Mouse (Mus musculus): ENCODE results near the gene Ighmbp2. TPM values are rescaled to one million over a fixed set of nuclear protein-coding genes. Genes with fewer than 3 reads are reported as not detected.

Gene Ighmbp2
- 14.7 TPM for total RNA-seq (2023)

DNA sequence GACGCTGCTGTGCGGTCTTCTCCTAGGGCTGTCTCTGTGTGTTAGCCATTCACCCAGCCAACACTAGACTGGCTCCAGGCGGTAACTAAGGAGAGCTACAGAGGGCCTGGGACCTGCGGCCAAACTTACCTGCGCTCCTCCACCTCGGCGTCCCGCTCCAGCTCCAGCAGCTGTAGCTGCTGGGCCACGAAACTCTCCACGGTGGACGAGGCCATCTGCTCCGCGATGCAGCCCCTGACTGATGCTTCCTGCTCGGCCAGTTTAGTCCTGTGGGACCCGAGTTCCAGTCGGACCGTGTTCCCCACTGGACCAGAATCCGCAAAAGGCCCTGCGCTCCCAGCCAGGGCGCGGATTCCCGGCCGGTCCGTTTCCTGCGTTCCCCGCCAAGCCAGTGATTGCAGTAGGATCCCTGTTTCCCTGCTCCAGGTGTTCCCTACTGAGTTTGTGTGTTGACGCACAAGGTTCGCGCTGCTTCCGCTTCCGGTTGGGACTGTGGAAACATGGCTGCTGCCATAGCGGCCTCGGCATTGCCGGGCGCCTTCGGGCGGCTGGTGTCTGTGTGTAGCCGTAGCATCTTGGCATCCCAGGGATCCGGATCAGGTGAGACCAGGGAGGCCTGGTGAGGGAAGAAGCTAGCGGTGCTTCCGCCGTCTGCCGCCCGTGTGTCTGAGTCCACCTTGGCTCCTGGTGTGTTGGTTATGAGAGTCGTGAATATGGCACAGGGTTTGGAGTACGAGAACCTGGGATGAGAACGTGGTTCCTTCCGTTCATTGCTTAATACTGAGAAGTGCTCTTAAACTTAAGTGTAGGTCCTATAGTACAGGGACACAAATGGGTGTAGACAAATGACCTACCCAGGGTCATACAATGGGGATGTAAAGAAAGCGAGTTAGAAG is at the start of gene Ighmbp2, which contains the start of gene Mrpl21:
Ighmbp2 (minus strand) TSS at position 446 of the 896 bp plus-strand sequence.
Mrpl21 (plus strand) TSS at position 330 of the 896 bp plus-strand sequence.

DNA sequence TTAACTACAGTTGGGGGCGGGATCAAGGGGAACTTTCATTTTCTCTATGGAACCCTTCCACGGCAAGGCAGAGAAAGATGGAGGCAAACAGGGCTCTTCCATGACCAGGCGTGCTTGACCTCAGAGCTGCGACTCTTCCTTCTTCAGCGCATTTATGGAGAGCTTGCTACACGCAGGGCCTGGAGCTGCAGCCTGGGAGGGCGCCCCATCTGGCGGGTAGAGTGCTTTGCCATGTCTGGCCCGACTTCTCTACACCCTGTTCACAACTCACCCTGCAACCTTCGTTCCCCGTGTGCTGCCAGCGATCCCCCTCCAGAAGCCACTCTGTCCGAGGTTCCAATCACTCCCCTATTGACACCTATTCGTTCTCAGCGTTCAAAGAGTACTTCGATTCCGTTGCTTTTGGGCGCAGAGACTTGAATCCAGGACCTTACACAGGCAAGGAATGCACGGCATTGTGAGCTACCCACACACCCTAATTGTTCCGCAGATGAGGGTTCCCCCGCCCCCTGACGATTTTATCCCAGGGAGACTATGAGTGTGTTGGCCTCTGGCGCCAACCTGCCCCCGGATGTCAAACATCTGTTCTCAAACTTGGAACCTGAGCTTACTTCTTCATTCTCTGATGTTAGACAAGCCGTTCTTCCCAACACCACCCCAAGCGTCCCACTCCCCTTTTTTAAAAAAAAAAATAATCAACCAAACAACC is 39.6 kb upstream of the Ighmbp2 start, which contains the start of gene Cpt1a:
Cpt1a (plus strand) TSS at position 74 of the 709 bp plus-strand sequence.

Other genes starting within 250 kb of the Ighmbp2 start
- 56.8 TPM for gene Mrpl21, start 116 bp downstream of the Ighmbp2 start, total RNA-seq (2023)
- 51.6 TPM for gene Cpt1a, start 39.3 kb upstream of the Ighmbp2 start, total RNA-seq (2023)
- 0.80 TPM for gene Tesmin, start 105.8 kb upstream of the Ighmbp2 start, total RNA-seq (2023)
- not detected for gene Gal, start 131.5 kb upstream of the Ighmbp2 start, total RNA-seq (2023)

All from CD4-positive naive resting alpha-beta T cell, adult 57 days (primary cell).